Mouse (Mus musculus) megakaryocyte-erythroid progenitor cell, adult 5-6 weeks (primary cell): ENCODE measurements at regions not wholly inside any gene's neighbourhood (a gene's known extent, or its start where the extent isn't known, plus 50 kb on each side); places are given as distances from the start of the nearest gene placed in this dataset.
A peak's percentile ranks its signal among the peaks of the same experiment; 100 is the strongest.

Experiments
- ATAC-seq: replicated peaks from 2 replicates; pipeline ENCODE4 v1.8.0; 2016; ENCODE audit warnings: mild to moderate bottlenecking, inconsistent platforms; ENCODE audit not compliant: severe bottlenecking, poor library complexity, low FRiP score, low TSS enrichment

DNA sequence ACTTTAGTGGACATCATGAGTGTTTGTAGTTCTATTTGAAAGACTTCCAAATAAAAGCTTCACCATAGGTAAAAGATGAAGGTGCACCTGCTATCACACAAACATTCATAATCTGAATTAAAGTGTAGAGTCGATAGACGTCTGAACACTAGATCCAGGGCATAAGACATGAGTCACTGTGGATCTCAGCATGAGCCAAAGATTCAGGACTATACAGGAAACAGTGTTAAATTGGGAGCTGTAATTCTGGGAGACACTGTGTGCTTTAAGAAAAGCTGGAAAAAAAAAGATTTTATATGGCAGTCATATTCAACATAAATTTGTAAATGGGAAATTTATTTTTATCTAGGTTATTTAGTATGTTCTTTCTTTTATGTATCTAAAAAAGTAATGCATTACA, 160.5 kb downstream of the Pdha2 start:
- no peak for ATAC-seq

DNA sequence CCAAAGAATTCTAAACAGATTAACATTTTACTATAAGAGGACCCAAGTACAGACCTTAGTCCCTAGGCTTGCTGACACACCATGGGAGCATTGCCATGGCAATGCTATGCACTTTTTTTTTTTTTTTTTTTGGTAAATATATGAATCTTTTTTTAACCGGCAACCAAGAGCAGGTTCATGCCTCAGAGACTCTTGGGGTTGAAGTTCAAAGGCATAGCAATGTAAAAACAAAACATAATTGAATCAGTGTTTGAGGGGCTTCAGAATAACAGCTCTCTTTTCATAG, 197.9 kb downstream of the Pdha2 start:
- ATAC-seq: no peak

DNA sequence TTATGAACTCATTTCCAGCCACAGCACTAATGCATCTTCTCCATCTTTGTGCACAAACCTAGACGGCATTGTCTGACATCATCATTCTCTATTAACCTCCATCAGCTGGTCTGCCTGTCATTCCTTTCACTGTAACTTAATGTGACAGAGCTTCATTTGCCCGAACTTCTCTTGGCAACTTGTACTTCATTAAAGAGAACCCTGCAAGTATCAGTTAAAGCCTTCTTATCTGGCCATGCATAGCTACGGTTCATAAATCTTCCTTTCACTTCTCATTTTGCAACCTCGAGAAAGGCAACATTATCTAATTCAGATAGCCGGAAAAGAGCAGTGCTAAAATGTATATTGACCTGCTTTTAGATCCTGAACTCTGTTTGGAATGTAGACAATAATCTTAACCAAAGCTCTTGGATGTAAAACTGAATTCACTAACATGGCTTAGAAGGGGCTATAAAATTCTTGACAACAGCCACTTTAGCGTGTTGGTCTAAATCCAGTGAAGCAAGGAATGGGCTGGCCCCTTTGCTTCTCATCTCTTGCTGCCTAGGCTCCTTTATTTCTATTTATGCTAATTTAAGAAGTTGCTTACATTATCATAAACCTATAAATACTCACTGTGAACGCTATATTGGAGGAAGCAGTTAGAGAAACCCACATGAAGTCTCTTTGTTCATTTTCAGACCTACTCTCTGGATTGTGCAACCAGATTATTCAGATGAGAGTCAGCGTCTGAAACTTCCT, 198.5 kb downstream of the Pdha2 start:
- ATAC-seq: peak; percentile 74

DNA sequence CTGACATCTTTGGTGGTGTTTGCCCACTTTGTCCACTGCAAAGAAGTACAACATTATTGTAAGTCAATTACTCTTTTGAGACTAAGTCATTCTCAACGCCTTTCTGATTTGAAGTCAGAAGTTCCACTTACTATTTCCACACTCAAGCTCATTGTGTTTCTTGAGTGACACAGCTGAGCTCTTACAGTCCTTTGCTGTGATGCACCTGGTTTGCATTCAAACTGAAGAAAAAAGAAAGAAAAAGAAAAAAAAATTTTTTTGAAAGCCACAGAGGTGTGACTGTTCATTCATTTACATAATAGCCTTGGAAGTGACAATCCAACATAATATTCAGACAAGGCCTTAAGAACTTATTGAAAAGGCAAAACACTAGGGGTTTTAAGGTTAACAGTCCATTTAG, 199.2 kb downstream of the Pdha2 start:
- ATAC-seq: no peak

DNA sequence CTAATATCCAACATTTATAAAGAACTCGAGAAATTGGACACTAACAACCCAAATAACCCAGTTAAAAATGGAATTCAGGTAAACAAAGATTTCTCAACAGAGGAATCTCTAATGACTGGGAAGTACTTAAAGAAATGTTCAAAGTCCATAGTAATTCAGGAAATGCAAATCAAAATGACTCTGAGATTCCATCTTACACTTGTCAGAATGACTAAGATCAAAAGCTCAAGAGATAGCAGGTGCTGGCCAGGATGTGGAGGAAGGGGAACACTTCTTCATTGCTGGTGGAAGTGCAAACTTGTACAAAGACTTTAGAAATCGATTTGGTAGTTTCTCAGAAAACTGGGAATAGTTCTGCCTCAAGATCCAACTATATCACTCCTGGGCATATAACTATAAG, 203.4 kb downstream of the Pdha2 start:
- no peak for ATAC-seq

DNA sequence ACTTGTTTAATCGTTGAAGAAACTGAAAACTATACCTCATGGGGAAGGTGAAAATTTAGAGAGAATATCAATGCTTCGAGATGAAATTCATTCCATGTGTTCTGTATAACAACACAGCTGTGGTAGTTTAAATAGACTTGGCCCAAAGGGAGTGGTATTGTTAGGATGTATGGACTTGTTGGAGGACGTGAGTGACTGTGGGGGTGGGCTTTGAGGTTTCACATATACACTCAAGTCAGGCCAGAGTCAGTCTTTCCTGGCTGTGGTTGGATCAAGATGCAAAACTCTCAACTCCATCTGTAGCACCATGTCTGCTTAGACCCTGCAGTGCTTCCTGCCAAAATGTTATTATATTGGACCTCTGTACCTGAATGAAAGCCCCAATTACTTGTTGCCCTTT, 206.3 kb downstream of the Pdha2 start:
- ATAC-seq: no peak

DNA sequence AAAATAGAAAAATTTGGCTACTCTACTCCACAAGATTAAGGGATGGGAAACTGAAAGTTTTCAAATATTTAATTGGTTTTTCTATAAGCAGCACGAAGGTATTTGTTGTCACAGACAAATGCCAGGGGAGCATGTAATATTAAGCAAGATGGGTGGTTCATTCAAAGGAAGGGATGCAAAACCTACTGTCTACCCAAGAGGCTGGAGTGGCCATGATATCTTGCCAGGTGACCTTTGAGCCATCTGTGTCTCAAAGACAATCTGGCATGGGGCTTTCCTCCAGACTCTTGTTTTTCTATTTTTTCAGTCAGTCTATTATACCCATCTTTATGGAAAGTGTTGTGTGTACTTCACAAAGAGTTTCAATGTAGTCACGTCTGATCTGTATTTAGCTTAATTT, 208.6 kb downstream of the Pdha2 start:
- ATAC-seq: no peak

DNA sequence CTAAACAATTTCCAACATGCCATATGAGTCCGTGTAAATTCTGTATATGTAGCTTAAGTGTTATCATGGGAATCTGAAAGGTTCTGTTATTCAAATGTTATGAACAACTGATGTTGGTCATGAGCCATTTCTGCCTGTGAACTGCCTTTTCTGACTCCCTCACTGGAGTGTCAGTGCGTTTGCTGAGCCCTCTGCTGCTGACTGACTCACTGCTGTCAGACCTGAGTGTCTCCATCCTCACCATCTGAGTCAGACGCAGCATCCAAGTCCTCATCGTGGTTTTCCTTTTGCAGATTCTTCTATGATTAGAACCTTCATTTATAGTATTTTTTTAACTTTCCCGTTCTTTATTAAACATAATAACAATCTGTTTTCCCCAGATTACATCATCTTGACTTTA, 223.9 kb downstream of the Pdha2 start:
- ATAC-seq: no peak

DNA sequence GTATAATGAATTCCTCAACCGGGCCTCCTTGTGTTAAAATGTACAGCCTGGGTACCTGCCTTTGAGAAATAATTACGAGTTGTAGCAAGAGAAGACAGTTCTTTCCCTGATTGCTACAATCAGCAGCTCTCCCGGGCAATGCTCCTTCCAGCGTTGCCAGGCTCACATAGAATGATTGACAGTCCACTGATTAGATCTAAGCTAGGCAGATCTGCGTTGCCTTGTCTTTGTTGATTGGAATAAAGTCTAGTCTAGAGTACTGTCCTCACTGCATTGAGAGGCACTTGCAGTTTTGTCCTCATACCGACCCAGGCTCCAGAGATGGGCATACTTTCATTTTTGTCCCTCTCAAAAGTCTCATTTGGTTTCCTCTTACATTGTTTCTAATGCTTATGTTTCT, 238.6 kb downstream of the Pdha2 start:
- ATAC-seq: peak; percentile 73

DNA sequence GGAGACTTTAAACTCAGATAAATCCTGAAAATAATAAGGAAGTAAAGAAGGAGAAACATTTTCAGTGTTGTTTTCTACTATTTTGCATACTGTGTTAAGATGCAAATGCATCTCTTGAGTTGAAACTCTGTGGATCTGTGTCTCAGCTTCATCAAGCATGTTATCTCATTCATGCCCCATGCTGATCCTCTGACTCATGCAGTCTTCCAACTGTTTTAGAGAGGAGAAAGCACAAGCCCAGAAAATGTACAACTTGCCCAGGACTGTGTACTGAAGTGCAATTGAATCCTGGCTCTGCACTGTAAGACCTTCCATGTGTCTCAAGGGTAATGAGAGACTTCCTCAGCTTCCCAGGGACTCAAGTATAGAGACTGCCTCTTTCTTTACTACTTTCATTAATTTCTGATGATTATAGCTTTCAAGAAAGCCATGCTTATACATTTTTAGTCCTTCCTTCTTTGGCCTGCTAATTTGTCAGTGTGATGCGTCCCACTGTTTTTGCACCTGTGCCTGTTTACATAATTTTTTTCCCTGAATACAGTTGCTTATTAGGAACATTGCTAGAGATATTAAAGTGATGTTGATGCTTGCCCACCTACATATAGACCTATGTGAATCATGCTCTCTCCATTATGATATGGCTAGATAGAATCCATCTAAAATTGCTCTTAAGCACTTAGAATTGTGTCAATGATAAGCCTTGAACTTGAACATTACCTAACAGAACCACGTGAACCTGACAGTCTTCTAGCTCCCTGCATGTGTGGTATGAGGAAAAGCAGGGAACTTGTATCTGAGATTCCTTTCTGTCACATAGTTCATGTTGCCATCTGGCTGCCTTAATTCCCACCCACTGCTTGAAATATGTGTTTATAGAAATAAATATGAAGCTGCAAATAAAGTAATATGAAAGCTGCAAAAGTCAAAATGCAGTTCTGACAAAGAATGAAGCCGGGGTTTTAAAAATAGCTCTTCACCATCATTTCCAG, 242.0 kb downstream of the Pdha2 start:
- no peak for ATAC-seq

DNA sequence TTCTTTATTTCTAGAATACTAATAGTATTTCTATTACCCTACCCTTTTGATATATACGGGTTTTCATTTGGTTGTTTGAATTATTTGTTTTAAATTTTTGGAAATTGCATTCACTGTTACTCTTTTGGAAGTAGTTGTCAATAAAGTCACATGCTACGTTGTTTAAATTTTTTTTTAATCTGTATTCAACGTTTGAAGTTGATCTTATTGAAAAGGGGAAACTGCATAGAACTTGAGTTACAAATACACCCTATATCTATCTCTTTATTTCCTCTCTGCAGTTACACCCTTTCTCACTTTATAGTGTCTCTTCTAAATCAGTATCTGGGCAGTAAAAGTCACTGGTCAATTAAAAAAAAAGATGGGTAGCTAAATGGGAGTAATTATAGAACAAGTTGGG, 243.6 kb downstream of the Pdha2 start:
- no peak for ATAC-seq

DNA sequence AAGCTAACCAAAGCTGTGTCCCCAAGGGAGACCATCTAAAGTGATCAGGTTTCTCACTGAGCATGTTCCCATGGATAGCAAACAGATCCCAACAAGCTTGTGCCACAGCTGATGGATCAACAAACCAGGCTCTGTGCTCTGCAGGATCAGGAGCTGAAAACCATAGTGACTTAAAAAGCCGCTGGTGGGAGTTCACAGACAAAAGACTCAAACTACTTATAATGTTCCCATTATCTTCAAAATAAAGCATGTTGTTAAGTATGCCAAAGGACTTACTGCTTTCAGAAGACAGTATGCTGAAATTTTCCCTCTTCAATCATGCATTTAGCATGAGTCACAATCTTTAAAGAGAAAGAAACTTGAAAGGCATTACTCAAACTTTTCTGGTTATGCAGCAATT, 254.5 kb downstream of the Pdha2 start:
- ATAC-seq: no peak

DNA sequence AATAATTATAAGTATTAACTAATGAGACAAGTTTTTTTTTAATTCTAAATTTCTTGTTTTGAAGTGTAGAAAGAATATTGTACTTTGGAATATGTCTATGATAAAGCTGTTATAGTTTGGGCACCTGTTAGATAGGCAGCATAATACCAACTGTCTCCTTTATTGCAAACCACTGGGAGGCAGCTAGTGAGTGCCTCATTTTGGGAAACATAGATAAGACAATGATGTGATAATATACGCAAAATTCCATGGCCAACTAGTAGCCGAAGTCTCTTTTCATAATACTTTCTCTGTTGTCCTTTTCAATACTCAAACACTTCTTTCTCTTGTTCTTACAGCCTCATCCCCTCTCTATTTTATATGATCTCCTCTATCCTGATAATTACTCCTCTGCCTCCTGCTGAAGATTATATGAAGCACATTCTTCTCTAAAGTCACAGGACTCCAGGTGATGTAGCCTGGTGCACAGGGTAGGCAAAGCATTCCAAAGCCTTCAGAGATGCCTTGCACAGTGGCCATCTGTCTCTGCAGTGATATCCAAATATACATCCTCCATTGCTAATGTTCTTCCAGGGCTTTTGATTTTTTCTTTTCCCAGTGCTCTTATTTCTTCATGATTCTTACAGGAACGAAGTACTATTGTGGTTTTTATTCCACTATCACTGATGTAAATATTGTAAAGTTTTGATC, 259.9 kb downstream of the Pdha2 start:
- ATAC-seq: no peak

DNA sequence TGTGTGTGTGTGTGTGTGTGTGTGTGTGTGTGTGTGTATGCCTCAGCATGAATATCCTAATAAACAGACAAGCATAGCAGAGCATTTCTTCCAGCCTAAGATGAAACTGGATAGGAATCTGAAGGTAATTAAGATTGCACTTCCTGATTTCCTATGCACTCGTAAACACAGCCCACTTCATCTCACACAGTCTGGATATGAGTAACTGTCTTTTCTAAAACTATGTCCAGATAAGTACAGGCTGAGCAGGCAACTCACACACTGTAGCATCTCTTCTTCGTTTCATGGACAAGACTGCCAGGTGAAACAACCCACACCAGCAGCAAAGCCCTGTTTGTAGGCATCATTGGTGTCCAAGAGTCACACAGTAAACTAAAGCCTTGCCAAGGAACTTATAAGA, 261.1 kb downstream of the Pdha2 start:
- no peak for ATAC-seq

DNA sequence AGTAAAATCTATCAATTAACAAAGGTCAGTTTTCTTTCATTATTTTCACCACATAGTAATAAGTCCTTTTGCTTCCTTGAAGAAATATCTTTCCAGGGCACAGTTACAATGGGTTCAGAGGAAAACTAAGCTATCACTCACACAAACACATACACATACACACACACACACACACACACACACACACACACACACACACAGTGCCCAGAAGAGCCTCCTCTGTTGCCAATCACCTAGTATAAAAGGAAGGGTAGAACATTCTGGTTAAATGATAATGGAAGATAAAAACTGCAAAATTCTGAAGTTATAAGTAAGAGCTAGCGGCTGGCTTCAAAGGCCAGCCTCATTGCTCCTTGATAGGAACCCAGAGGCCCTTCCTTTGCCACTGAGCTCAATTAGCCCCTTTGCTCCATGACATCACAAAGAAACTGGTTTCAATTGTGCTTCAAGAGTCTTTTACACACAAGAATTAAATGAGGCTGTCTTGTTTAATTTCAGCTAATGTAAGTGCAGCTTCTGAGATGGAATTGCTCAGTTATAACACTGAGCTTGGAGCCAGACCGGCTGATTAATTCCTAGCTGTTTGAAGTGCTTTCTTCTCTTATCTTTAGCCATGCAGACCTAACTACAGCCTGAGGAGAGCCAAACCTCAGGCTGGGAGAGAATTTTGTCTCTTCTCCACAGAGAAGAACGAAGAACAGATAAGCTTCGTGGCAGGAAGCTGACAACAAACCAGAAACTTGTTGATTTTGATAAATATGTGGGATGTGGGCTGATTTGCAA, 262.1 kb downstream of the Pdha2 start:
- peak; percentile 97 for ATAC-seq

DNA sequence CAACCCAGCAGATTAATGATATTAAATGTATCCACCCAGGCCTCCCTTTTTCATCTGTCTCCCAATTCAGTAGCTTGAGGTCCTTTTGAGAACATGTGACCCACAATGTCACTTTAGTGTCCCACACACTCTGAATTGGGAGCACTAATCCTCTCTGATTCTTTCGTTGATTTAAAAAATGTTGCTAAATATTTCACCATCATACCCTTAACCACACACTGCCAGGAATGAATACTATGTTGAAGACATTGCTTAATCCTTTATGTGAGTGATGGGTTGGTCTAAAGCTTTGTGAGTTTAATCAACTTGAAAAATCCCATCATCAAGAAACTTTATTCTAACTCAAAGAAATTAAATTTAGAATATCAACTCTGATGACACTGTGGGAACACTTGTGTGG, 269.7 kb downstream of the Pdha2 start:
- no peak for ATAC-seq

DNA sequence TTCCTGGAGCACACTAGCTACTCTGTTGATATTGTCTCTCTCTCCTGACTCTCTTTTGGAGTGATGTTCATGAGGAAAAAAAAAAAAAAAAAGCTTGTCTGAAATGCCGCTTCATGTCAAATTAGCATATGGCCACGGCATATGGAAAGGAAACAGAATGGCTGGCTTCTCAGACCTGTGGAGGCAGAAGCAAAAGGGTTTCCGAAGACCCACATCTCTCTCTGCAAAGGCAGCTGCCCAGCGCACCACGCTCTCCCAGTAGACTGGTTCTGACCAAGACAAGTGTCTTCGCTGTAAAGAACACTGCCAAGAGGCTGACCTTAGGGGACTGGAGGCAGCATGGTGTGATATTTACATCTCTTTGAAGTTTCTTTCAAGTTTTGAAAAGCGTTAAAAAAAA, 270.3 kb downstream of the Pdha2 start:
- ATAC-seq: no peak

DNA sequence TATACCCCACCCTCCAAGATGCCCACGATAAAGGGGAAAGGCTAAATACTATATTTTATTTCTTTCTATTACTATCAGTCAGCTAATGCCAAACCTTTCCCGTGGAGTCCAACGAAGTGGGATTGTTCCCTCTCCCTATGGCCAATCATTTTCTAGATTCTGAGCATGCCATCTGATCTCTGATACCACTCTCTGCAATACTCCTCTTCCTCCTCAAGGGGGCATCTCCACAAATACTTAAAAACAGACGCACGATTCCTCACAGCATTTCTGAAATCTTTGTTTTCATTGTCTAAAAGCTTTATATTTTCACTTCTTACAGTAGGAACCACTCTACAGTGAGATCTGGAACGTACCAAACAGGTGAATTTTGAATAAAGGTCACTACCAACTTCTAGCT, 270.8 kb downstream of the Pdha2 start:
- no peak for ATAC-seq

DNA sequence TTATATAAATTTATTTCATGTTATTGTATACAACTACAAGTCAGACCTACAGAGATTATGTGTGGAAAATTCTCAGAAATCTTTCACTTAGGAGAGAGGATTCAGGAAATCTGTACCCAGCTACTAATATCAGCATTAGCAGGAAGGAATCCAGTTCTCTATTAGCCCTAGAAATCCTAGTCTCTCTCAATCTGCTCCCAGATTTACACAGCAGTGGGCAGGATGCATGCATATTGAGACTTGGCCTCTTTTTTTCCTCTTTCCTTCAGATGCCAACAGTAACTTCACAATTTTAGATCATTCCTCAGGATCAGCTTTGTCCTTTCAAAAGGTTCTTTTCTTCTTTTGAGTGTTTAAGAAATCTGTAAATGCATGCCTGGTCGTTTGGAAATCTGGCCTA, 279.0 kb downstream of the Pdha2 start:
- ATAC-seq: no peak

DNA sequence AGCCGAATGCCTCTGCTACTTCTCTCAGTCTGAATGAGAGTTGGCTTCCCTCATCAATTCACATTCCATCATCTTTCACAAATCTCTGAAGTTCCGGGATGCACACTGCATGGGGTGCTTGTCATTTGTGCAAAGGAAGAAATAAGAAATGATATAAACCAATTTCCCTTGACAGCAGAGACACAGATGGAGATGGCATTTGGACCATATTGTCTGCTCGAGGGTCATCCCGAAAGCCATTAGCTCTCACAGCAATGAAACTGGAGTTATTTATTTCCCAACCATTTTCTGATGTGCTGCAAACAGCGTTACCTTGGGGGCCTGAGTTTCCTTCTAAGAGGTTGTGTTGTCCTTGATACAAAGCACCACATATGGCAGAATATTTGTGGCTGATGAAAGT, 285.5 kb downstream of the Pdha2 start:
- no peak for ATAC-seq
